ENCODE assay signal across 7 mouse cellular contexts in the genomic region with DNA sequence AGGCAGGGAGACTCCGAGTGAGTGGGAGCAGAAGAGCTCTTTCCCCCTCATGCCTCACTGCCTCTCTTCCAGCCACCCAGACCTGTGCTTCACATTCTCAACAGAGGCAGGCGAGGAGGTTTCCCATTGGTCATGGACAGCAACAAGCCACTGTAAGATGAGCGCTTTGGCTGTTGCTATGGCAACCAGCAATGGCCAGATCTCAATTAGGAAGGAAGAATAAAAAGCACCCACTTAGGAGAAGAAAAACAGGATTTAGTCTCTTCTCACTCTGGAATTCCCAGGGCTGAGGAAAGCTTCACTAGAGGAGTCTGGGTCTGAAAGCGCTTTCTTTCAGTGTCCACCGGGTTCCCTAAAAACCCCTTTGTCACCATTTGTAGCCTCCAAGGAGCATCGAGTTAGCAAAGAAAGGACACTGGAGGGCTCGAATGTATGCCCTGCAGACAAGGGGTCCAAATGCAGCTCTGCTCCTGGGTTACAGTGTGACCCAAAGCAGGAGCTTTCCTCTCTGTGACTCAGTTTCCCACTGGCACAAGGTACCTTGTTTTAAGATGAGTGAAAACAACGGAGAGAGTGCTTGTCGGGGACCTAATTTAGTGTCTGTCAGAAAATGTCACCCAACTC. TPM values are rescaled to one million over a fixed set of nuclear protein-coding genes. Genes with fewer than 3 reads are reported as not detected.
DNase-seq lines count a peak whose midpoint lies in the region; ATAC-seq and TF ChIP-seq lines count a peak whose summit lies in the region.

No protein-coding gene starts in this region.

- no peaks in the 10 kb centered on the region for H3K36me3 ChIP-seq in hindbrain, embryonic 11.5 days (ENCODE audit: control insufficient read depth, insufficient read depth, low read length)
- H3K36me3 ChIP-seq in limb, embryonic 12.5 days, result no peaks in the 10 kb centered on the region

- H3K4me2 ChIP-seq in hindbrain, embryonic 11.5 days (replicated peaks; ENCODE audit: low read depth, low read length), result peak overlapping the region; percentile 23; the same call in 1 of the 2 replicates
- peak overlapping the region; percentile 43 for H3K4me2 ChIP-seq in limb, embryonic 12.5 days

- H3K4me3 ChIP-seq in cortical plate, adult 2 months (ENCODE audit: insufficient read depth, low read length), result no peak overlapping the region
- no peak overlapping the region for H3K4me3 ChIP-seq in hindbrain, embryonic 11.5 days (ENCODE audit: low read depth, low read length)
- H3K4me3 ChIP-seq in limb, embryonic 12.5 days (replicated peaks), result no peak overlapping the region

- H3K4me1 ChIP-seq in cortical plate, adult 2 months (ENCODE audit: control insufficient read depth, insufficient read depth, low read length), result peaks cover 8% of the 10 kb centered on the region
- H3K4me1 ChIP-seq in hindbrain, embryonic 11.5 days (replicated peaks; ENCODE audit: control insufficient read depth, insufficient read depth, low read length), result peaks cover 24% of the 10 kb centered on the region
- peaks cover 26% of the 10 kb centered on the region for H3K4me1 ChIP-seq in limb, embryonic 12.5 days (replicated peaks)

- intact Hi-C loops in gastrocnemius, postnatal 14 days (cut with DNase I; ENCODE audit: low total_unique reads), result no loop called here

- H3K9me3 ChIP-seq in hindbrain, embryonic 11.5 days (ENCODE audit: control insufficient read depth, low read length), result no peaks in the 10 kb centered on the region
- no peaks in the 10 kb centered on the region for H3K9me3 ChIP-seq in limb, embryonic 12.5 days

- DNase-seq in MN1 (ENCODE audit: low spot score), result peak; percentile 85
- DNase-seq in hindbrain, embryonic 11.5 days (ENCODE audit: low spot score), result peak; percentile 83
- DNase-seq in right cerebral cortex, postnatal 4 days, result peak; percentile 62
- no peak for DNase-seq in adrenal gland, postnatal 36 days
- DNase-seq in gastrocnemius, postnatal 14 days, result no peak

- H3K9ac ChIP-seq in hindbrain, embryonic 11.5 days (ENCODE audit: low read depth, low read length), result peak overlapping the region; percentile 57
- H3K9ac ChIP-seq in limb, embryonic 12.5 days (replicated peaks), result no peak overlapping the region

- ATAC-seq in hindbrain, embryonic 11.5 days (ENCODE audit: low FRiP score), result peak; percentile 93
- ATAC-seq in limb, embryonic 12.5 days (ENCODE audit: insufficient number of reproducible peaks, insufficient read depth, low FRiP score, low TSS enrichment, low read depth), result peak; percentile 89

- no peaks in the 10 kb centered on the region for H3K27me3 ChIP-seq in hindbrain, embryonic 11.5 days (ENCODE audit: control insufficient read depth, insufficient read depth, low read length)
- no peaks in the 10 kb centered on the region for H3K27me3 ChIP-seq in limb, embryonic 12.5 days

- WGBS in hindbrain, embryonic 11.5 days, result 20% methylated on average over 9 of the region's 9 CpGs
- 26% methylated on average over 9 of the region's 9 CpGs for WGBS in limb, embryonic 12.5 days

- peak; percentile 63; the same call in 1 of the 2 replicates for TF ChIP-seq POLR2A in cortical plate, adult 2 months (IDR thresholded peaks at IDR 0.05; ENCODE audit: extremely low read depth, insufficient read depth, low read length)

- H3K27ac ChIP-seq in cortical plate, adult 2 months (ENCODE audit: insufficient read depth, low read length), result peak overlapping the region; percentile 10; the same call in 1 of the 2 replicates
- peak overlapping the region; percentile 87 for H3K27ac ChIP-seq in hindbrain, embryonic 11.5 days (ENCODE audit: low read depth, low read length)
- peak overlapping the region; percentile 62; the same call in 1 of the 2 replicates for H3K27ac ChIP-seq in limb, embryonic 12.5 days

- TF ChIP-seq CTCF in cortical plate, adult 2 months (IDR thresholded peaks at IDR 0.05; ENCODE audit: extremely low read depth, insufficient read depth, low read length), result no peak

RNA-seq across cellular contexts. Expression of a gene that starts 30.8 kb away (rescaled TPM):
- polyA plus RNA-seq in cortical plate, adult 2 months (2012; rRNA removed), result 38.1 and 39.9 TPM in 2 replicates
- 106 and 116 TPM in 2 replicates for polyA plus RNA-seq in hindbrain, embryonic 11.5 days (2014; fragmentation: Nextera tagmentation; extraction: Ambion mirVana)
- polyA plus RNA-seq in limb, embryonic 12.5 days (2016; fragmentation: Nextera tagmentation; extraction: Ambion mirVana), result 84.0 and 91.3 TPM in 2 replicates
- total RNA-seq in adrenal gland, postnatal 36 days (2021), result 10 to 100 TPM; 71.8 to 82.4 TPM
- 10 to 100 TPM; 47.8 to 56.6 TPM for total RNA-seq in gastrocnemius, postnatal 14 days (2021)

Comparison
In these comparisons a context has a peak if more than half of its experiments do, and no peak if none do; other contexts are left out.
1. DNase-seq: peak in MN1 (single experiment), hindbrain, embryonic 11.5 days (single experiment) and right cerebral cortex, postnatal 4 days (single experiment); none in adrenal gland, postnatal 36 days (0 of 2) and gastrocnemius, postnatal 14 days (single experiment).
2. H3K27ac ChIP-seq: peak in every context shown above with its lines; median percentile 87 in hindbrain, embryonic 11.5 days; 62 in limb, embryonic 12.5 days; 10 in cortical plate, adult 2 months.